Mouse (Mus musculus) limb, embryonic 14.5 days (tissue): ENCODE measurements around the gene Crk. TPM values are rescaled to one million over a fixed set of nuclear protein-coding genes. Genes with fewer than 3 reads are reported as not detected.

Source experiments
- ATAC-seq: fragments of 200-750 bp; cut with Nextera tagmentation; 2 replicates; pipeline ENCODE4 v1.8.0; 2017; ENCODE audit warnings: low read depth, moderate number of reproducible peaks, moderate TSS enrichment; ENCODE audit not compliant: low FRiP score
- DNase-seq: peaks from one replicate; pipeline ENCODE4 v3.0.0-alpha.2; 2015; ENCODE audit warnings: low spot score
- H3K27ac ChIP-seq: fragments of 300-500 bp; sonication (generic); replicated peaks from 2 replicates; pipeline ENCODE4 v1.5.1; 2014; ENCODE audit warnings: low read depth, mild to moderate bottlenecking, low read length, moderate library complexity, mixed read lengths
- H3K27me3 ChIP-seq: fragments of 300-500 bp; sonication (generic); 2 replicates; pipeline ENCODE4 v1.6.1; 2014; ENCODE audit warnings: low read length, mixed read lengths; ENCODE audit not compliant: control insufficient read depth, insufficient read depth
- H3K36me3 ChIP-seq: fragments of 300-500 bp; sonication (generic); 2 replicates; pipeline ENCODE4 v1.6.1; 2014; ENCODE audit warnings: mild to moderate bottlenecking, low read length, moderate library complexity, mixed read lengths; ENCODE audit not compliant: control insufficient read depth, insufficient read depth
- H3K4me1 ChIP-seq: fragments of 300-500 bp; sonication (generic); 2 replicates; pipeline ENCODE4 v1.6.1; 2014; ENCODE audit warnings: antibody characterized with exemption, low read length, mixed read lengths; ENCODE audit not compliant: control insufficient read depth, insufficient read depth
- H3K4me2 ChIP-seq: fragments of 300-500 bp; sonication (generic); replicated peaks from 2 replicates; pipeline ENCODE4 v1.6.1; 2014; ENCODE audit warnings: low read depth, mild to moderate bottlenecking, low read length, moderate library complexity; ENCODE audit not compliant: severe bottlenecking
- H3K4me3 ChIP-seq: fragments of 300-500 bp; sonication (generic); replicated peaks from 2 replicates; pipeline ENCODE4 v1.5.1; 2014; ENCODE audit warnings: low read length
- H3K9ac ChIP-seq: fragments of 300-500 bp; sonication (generic); 2 replicates; pipeline ENCODE4 v1.6.1; 2014; ENCODE audit warnings: mild to moderate bottlenecking, low read depth, low read length, moderate library complexity; ENCODE audit not compliant: severe bottlenecking
- H3K9me3 ChIP-seq: fragments of 300-500 bp; sonication (generic); 2 replicates; pipeline ENCODE4 v1.6.1; 2016; ENCODE audit warnings: low read length; ENCODE audit not compliant: control insufficient read depth
- POLR2A ChIP-seq: fragments of 200-500 bp; IDR thresholded peaks from 2 replicates; pipeline ENCODE4 v1.8.0; 2012; ENCODE audit warnings: inconsistent platforms, mild to moderate bottlenecking, moderate library complexity, borderline replicate concordance; ENCODE audit not compliant: insufficient read depth, insufficient read length; ENCODE audit errors: extremely low read depth
- WGBS: fragments of 180-500 bp; shearing (Covaris S2); extraction: QIAGEN DNeasy Blood & Tissue Kit; methylation state at CpG from one replicate; pipeline ENCODE4 v1.1.7; 2014; 5-methylcytosine and 5-hydroxymethylcytosine counted together
- polyA plus RNA-seq, 2 experiments: library from polyadenylated mRNA; depleted of rRNA in 1 of 2; stranded (reverse) in 1 of 2; unstranded in 1 of 2; fragments of >200 nt; fragmentation: Nextera tagmentation in 1 of 2; extraction: Ambion mirVana in 1 of 2; gene quantifications; 2 replicates each; pipeline versions ENCODE4 v1.2.1 to v1.2.3; 2012 to 2014

Crk gene
- polyA plus RNA-seq, 2 experiments: 78.2 to 103 TPM

- DNase-seq (no peak), ATAC-seq (no peak)
- Histone ChIP-seq H3K4me3 (peak overlapping the region; percentile 72), H3K4me2 (peak overlapping the region; percentile 83), H3K9me3 (no peaks in the 10 kb centered on the region), H3K9ac (peak overlapping the region; percentile 87), H3K4me1 (peaks cover 24% of the 10 kb centered on the region), H3K36me3 (peaks cover 41% of the 10 kb centered on the region), H3K27me3 (0 out of 2 replicates have a peak, but pooled peaks cover 6% of the 10 kb centered on the region), H3K27ac (no peak overlapping the region)
- no peak for TF ChIP-seq POLR2A
- 63% methylated on average over 18 of the region's 20 CpGs for WGBS
Observed at GRCm38 (mm10) chr11:75656621-75657590, 22.2 kb upstream of the Crk start.

GRCm38 (mm10) chr11:75657841-75658240 lies 21.2 kb upstream of the Crk start:
- 0 out of 2 replicates have a peak, but pooled peaks cover 6% of the 10 kb centered on the region for H3K27me3 ChIP-seq
- no peak for DNase-seq
- H3K9ac ChIP-seq: no peak overlapping the region
- no peaks in the 10 kb centered on the region for H3K9me3 ChIP-seq
- peaks cover 50% of the 10 kb centered on the region for H3K36me3 ChIP-seq
- H3K4me2 ChIP-seq: no peak overlapping the region
- H3K4me1 ChIP-seq: peaks cover 19% of the 10 kb centered on the region
- H3K4me3 ChIP-seq: no peak overlapping the region
- no peak overlapping the region for H3K27ac ChIP-seq
- no peak for TF ChIP-seq POLR2A
- no peak for ATAC-seq

GRCm38 (mm10) chr11:75658311-75658710 lies 20.7 kb upstream of the Crk start:
- Histone ChIP-seq H3K9me3 (no peaks in the 10 kb centered on the region), H3K27ac (no peak overlapping the region), H3K9ac (no peak overlapping the region), H3K4me2 (no peak overlapping the region), H3K4me3 (no peak overlapping the region), H3K27me3 (0 out of 2 replicates have a peak, but pooled peaks cover 2% of the 10 kb centered on the region), H3K36me3 (peaks cover 54% of the 10 kb centered on the region), H3K4me1 (peaks cover 16% of the 10 kb centered on the region)
- TF ChIP-seq POLR2A: no peak
- DNase-seq: no peak
- WGBS: 89% methylated on average over 13 of the region's 13 CpGs
- ATAC-seq: no peak

GRCm38 (mm10) chr11:75658996-75659750 lies 19.9 kb upstream of the Crk start:
- Histone ChIP-seq H3K36me3 (peaks cover 57% of the 10 kb centered on the region), H3K27ac (no peak overlapping the region), H3K9ac (no peak overlapping the region), H3K9me3 (no peaks in the 10 kb centered on the region), H3K4me2 (no peak overlapping the region), H3K4me3 (no peak overlapping the region), H3K4me1 (peaks cover 13% of the 10 kb centered on the region), H3K27me3 (no peaks in the 10 kb centered on the region)
- no peak for DNase-seq
- no peak for ATAC-seq
- 70% methylated on average over 14 of the region's 14 CpGs for WGBS
- no peak for TF ChIP-seq POLR2A

GRCm38 (mm10) chr11:75660081-75660590 lies 18.9 kb upstream of the Crk start:
- Histone ChIP-seq H3K27me3 (no peaks in the 10 kb centered on the region), H3K27ac (no peak overlapping the region), H3K4me3 (no peak overlapping the region), H3K9ac (no peak overlapping the region), H3K36me3 (peaks cover 63% of the 10 kb centered on the region), H3K4me2 (no peak overlapping the region), H3K9me3 (no peaks in the 10 kb centered on the region), H3K4me1 (peaks cover 9% of the 10 kb centered on the region; the same call in 1 of the 2 replicates)
- ATAC-seq (no peak), DNase-seq (no peak)
- TF ChIP-seq POLR2A: no peak
- 91% methylated on average over 12 of the region's 12 CpGs for WGBS
